Mouse (Mus musculus): ENCODE measurements at regions not wholly inside any gene's neighbourhood (a gene's known extent, or its start where the extent isn't known, plus 50 kb on each side); places are given as distances from the start of the nearest gene placed in this dataset.

DNA sequence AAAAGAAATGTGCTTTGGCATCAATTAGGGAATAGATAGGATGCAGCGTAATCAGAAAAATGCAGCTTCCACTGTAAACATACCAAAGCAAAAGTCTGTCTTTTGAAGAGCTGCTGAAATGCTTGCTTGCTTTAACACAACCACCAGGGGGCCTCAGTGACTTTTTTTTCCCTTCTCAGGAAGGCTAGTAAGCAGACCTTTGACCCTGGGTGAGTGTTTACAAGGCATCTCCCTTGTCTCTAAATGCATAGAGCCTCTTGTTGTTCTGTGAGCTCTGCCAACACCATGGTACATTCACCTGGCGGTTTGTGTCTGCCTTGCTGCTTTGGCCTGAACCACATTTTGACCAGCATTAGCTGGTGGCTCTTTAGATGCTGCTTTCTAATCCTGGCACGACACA is 191.9 kb upstream of the C9orf72 start:
- no peak overlapping the region for H3K4me3 ChIP-seq
- WGBS, result 53% methylated on average over 3 of the region's 3 CpGs
- H3K4me1 ChIP-seq (ENCODE audit: control insufficient read depth, insufficient read depth, low read length), result no peaks in the 10 kb centered on the region
- intact Hi-C loops (cut with DNase I), result no loop called here
- no peaks in the 10 kb centered on the region for H3K27me3 ChIP-seq (ENCODE audit: control insufficient read depth, insufficient read depth, low read length)
- no peak overlapping the region for H3K27ac ChIP-seq
- H3K79me2 ChIP-seq (replicated peaks; ENCODE audit: control insufficient read depth, insufficient read depth, low read length), result no peaks in the 10 kb centered on the region
- no peak for DNase-seq
- H3K9ac ChIP-seq (ENCODE audit: low read depth, low read length), result no peak overlapping the region
- peak; percentile 50 for TF ChIP-seq CTCF (IDR thresholded peaks at IDR 0.05)
- no peak for TF ChIP-seq POLR2A (IDR thresholded peaks at IDR 0.05; ENCODE audit: insufficient read depth, low read depth, low read length)
- no peaks in the 10 kb centered on the region for H3K36me3 ChIP-seq (ENCODE audit: control insufficient read depth, insufficient read depth, low read length)

DNA sequence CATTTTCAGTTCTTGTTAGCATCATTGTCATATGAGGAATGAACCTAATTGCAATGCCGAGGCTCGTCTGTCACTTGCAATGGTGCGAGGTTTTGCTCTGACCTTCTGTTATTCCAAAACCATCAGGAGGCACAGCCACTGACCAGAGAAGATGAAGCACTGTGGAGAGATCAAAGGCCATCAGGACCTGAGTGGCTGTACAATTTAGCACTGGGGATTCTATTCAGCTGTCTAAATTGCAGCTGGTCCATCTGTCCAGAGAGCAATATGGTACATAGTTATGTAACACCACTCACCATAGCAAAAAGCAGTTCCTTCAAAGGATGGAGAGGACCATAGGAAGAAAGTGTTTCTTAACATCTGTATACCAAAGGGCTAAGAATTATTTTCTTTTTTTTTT is 187.5 kb upstream of the C9orf72 start:
- Histone ChIP-seq H3K79me2 (replicated peaks; ENCODE audit: control insufficient read depth, insufficient read depth, low read length) (no peaks in the 10 kb centered on the region), H3K9ac (ENCODE audit: low read depth, low read length) (no peak overlapping the region), H3K36me3 (ENCODE audit: control insufficient read depth, insufficient read depth, low read length) (no peaks in the 10 kb centered on the region), H3K4me1 (ENCODE audit: control insufficient read depth, insufficient read depth, low read length) (no peaks in the 10 kb centered on the region), H3K27ac (no peak overlapping the region), H3K27me3 (ENCODE audit: control insufficient read depth, insufficient read depth, low read length) (no peaks in the 10 kb centered on the region), H3K4me3 (no peak overlapping the region)
- 74% methylated on average over 3 of the region's 3 CpGs for WGBS
- intact Hi-C loops (cut with DNase I), result no loop called here
- TF ChIP-seq POLR2A (IDR thresholded peaks at IDR 0.05; ENCODE audit: insufficient read depth, low read depth, low read length), result no peak
- no peak for TF ChIP-seq EP300 (IDR thresholded peaks at IDR 0.05; ENCODE audit: insufficient read depth, low read depth, low read length)
- TF ChIP-seq CTCF (IDR thresholded peaks at IDR 0.05), result no peak
- DNase-seq, result no peak

DNA sequence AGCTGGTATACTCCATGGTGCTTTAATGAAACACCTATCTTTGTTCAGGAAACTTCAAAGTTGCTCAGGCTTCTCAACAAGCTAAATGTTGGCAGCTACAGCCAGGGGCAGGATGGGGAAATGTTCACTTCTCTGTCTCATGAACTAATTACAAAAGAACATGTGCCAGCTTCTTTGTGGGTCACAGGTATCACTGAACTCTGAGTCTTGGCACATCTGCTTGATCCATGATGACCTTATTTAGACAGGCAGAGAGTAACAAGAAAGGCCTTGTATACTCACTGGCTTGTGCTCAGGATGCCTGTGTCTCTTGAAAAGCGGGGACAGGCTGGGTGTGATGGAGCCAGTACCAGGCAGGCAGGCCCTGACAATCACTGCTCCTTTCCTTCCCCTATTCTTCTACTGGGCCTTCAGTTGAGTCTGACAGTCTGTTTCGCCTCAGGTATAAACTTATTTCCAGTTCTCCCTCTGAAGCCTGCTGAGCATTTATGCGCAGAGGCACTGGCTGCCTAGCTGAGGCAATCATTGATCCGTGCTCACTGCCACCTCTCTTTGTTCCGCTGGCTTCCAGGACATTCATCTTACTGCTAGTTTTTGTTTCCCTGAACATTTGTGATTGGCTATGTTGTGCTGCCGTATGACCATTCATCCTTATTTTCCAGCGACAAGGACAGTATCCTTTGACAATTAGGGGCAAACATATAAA is 179.5 kb upstream of the C9orf72 start:
- no peak for DNase-seq
- Histone ChIP-seq H3K27ac (no peak overlapping the region), H3K4me1 (ENCODE audit: control insufficient read depth, insufficient read depth, low read length) (no peaks in the 10 kb centered on the region), H3K4me3 (no peak overlapping the region), H3K9ac (ENCODE audit: low read depth, low read length) (no peak overlapping the region), H3K27me3 (ENCODE audit: control insufficient read depth, insufficient read depth, low read length) (no peaks in the 10 kb centered on the region), H3K79me2 (replicated peaks; ENCODE audit: control insufficient read depth, insufficient read depth, low read length) (no peaks in the 10 kb centered on the region), H3K36me3 (ENCODE audit: control insufficient read depth, insufficient read depth, low read length) (no peaks in the 10 kb centered on the region)
- 83% methylated on average over 7 of the region's 7 CpGs for WGBS
- intact Hi-C loops (cut with DNase I), result no loop called here
- no peak for TF ChIP-seq EP300 (IDR thresholded peaks at IDR 0.05; ENCODE audit: insufficient read depth, low read depth, low read length)
- no peak for TF ChIP-seq CTCF (IDR thresholded peaks at IDR 0.05)
- TF ChIP-seq POLR2A (IDR thresholded peaks at IDR 0.05; ENCODE audit: insufficient read depth, low read depth, low read length), result no peak

DNA sequence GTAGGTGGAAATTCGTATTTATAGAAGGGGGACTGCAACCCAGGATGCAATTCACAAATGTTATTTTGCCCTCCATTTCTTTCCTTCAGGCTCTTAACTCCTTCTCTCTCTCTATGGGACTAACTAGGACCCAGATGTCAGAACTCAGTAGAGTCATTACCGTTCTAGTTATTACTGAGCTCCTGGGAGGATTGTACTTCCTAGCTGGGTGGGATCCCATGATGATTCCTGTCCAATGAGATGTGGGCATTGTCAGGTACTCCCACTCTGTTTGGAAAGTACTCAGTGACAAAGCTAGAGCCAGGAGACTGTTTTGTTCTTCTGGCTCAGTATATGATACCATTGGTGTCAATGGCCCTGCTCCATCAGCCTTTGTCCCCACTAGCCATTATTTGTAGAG is 178.1 kb upstream of the C9orf72 start:
- Histone ChIP-seq H3K27ac (no peak overlapping the region), H3K4me1 (ENCODE audit: control insufficient read depth, insufficient read depth, low read length) (no peaks in the 10 kb centered on the region), H3K9ac (ENCODE audit: low read depth, low read length) (no peak overlapping the region), H3K27me3 (ENCODE audit: control insufficient read depth, insufficient read depth, low read length) (no peaks in the 10 kb centered on the region), H3K36me3 (ENCODE audit: control insufficient read depth, insufficient read depth, low read length) (no peaks in the 10 kb centered on the region), H3K4me3 (no peak overlapping the region), H3K79me2 (replicated peaks; ENCODE audit: control insufficient read depth, insufficient read depth, low read length) (no peaks in the 10 kb centered on the region)
- TF ChIP-seq CTCF (IDR thresholded peaks at IDR 0.05) (no peak), EP300 (IDR thresholded peaks at IDR 0.05; ENCODE audit: insufficient read depth, low read depth, low read length) (no peak), POLR2A (IDR thresholded peaks at IDR 0.05; ENCODE audit: insufficient read depth, low read depth, low read length) (no peak)
- WGBS, result 77% methylated on average over 2 of the region's 2 CpGs
- no peak for DNase-seq
- intact Hi-C loops (cut with DNase I), result no loop called here

DNA sequence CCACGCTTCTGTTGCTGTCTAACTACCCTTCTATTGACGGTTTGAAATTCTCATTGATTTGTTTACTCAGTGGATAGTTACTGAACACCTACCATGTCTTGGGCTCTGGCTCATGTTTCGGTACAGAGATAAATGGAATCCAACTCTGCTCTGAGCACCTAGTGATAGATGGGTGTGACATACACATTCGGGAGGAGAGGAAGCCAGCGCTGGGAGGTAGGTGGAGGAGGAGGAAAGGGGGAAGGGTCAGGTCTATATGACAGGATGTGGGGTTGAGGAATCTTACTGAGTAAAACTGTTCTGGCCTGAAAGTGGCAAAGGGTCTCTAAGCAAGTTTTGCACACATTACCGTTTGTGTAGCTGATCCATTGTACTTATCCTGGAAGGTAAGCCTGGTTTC is 177.6 kb upstream of the C9orf72 start:
- DNase-seq, result no peak
- intact Hi-C loops (cut with DNase I), result no loop called here
- H3K27ac ChIP-seq, result no peak overlapping the region
- H3K79me2 ChIP-seq (replicated peaks; ENCODE audit: control insufficient read depth, insufficient read depth, low read length), result no peaks in the 10 kb centered on the region
- no peaks in the 10 kb centered on the region for H3K36me3 ChIP-seq (ENCODE audit: control insufficient read depth, insufficient read depth, low read length)
- TF ChIP-seq POLR2A (IDR thresholded peaks at IDR 0.05; ENCODE audit: insufficient read depth, low read depth, low read length) (no peak), EP300 (IDR thresholded peaks at IDR 0.05; ENCODE audit: insufficient read depth, low read depth, low read length) (no peak), CTCF (IDR thresholded peaks at IDR 0.05) (no peak)
- H3K9ac ChIP-seq (ENCODE audit: low read depth, low read length), result no peak overlapping the region
- no peak overlapping the region for H3K4me3 ChIP-seq
- no peaks in the 10 kb centered on the region for H3K4me1 ChIP-seq (ENCODE audit: control insufficient read depth, insufficient read depth, low read length)
- 74% methylated on average over 6 of the region's 6 CpGs for WGBS
- no peaks in the 10 kb centered on the region for H3K27me3 ChIP-seq (ENCODE audit: control insufficient read depth, insufficient read depth, low read length)

DNA sequence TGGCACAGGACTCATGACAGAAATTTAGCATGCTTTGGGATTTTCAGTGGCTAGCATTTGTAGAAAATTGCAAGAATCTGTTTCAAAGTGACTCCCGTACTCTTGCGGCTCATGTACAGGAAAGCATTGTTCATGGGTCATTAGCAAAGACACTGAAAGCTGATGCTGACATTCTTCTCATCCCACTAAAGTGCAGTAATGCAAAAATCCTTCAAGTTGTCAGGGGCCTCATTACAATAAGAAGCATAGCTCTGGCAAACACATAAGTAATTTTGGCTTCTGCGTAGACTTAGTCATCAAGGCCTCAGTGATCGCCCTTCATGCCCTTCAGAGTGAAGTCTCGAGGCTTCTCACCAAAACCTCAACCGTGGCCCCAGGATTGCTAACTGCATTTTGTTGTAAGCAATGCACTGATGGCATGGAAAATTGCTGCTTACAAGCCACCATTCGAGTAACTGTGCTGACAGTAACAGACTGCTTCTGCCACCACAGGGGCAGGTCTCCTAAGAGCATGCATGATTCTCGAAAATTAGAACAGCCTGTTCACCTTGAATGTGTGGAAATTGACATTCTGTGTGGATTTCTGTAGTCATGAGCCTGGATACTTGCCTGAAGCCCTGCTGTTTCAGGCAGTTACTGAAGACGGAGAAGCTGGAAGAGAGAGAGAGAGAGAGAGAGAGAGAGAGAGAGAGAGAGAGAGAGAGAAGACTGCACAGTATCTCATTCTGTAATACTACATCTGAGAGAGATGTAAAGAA is 176.6 kb upstream of the C9orf72 start:
- no peaks in the 10 kb centered on the region for H3K79me2 ChIP-seq (replicated peaks; ENCODE audit: control insufficient read depth, insufficient read depth, low read length)
- WGBS, result 80% methylated on average over 9 of the region's 9 CpGs

More for the DNA sequence above, 176.6 kb upstream of the C9orf72 start:
- Histone ChIP-seq H3K27ac (no peak overlapping the region), H3K4me1 (ENCODE audit: control insufficient read depth, insufficient read depth, low read length) (no peaks in the 10 kb centered on the region), H3K27me3 (ENCODE audit: control insufficient read depth, insufficient read depth, low read length) (no peaks in the 10 kb centered on the region), H3K36me3 (ENCODE audit: control insufficient read depth, insufficient read depth, low read length) (no peaks in the 10 kb centered on the region), H3K4me3 (no peak overlapping the region), H3K9ac (ENCODE audit: low read depth, low read length) (no peak overlapping the region)
- TF ChIP-seq CTCF (IDR thresholded peaks at IDR 0.05) (no peak), POLR2A (IDR thresholded peaks at IDR 0.05; ENCODE audit: insufficient read depth, low read depth, low read length) (no peak), EP300 (IDR thresholded peaks at IDR 0.05; ENCODE audit: insufficient read depth, low read depth, low read length) (no peak)
- intact Hi-C loops (cut with DNase I), result no loop called here
- DNase-seq, result no peak

Measured in heart, adult 2 months (tissue).